18 mouse cellular contexts compared by ENCODE assay signal in the genomic region with DNA sequence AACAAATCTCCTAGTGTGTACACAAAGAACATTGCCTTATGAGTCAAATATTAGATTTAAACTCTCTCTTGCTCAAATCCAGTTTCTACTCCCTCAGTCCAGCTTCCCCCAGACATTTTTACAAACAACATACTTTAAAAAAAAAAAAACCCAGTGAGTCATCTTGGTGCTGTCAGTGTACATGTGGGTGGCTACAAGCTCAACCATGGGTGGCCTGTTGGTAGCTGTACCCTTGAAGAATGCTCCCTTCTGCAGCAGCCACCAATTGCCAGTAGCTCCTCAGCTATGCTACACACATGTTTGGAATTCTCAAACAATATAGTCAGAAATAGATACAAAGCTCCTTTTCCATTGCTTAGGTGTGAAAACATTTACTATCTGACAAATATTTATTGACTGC.
DNase-seq lines count a peak whose midpoint lies in the region; ATAC-seq and TF ChIP-seq lines count a peak whose summit lies in the region.
"Had no signal": no experiment of that assay in that cellular context is flagged by ENCODE, and none has a peak within 500 bp of the region (broad histone marks: within the 10 kb centered on the region; RNA-seq: fewer than 3 reads in every experiment).

No protein-coding gene starts in this region.

- H3K36me3 ChIP-seq in myocyte (ENCODE audit: control insufficient read depth, insufficient read depth): no peaks in the 10 kb centered on the region
- no peaks in the 10 kb centered on the region for H3K36me3 ChIP-seq in liver, embryonic 11.5 days (ENCODE audit: control insufficient read depth, insufficient read depth, low read length)
- H3K36me3 ChIP-seq: embryonic facial prominence, embryonic 10.5 days; G1E; heart, embryonic 12.5 days; hindbrain, embryonic 10.5 days; hindbrain, embryonic 15.5 days had no signal

- H3K4me1 ChIP-seq in liver, embryonic 11.5 days (replicated peaks; ENCODE audit: control insufficient read depth, insufficient read depth, low read length): no peaks in the 10 kb centered on the region
- H3K4me1 ChIP-seq: embryonic facial prominence, embryonic 10.5 days; heart, embryonic 12.5 days; hindbrain, embryonic 15.5 days had no signal

- TF ChIP-seq POLR2A in myocyte (IDR thresholded peaks at IDR 0.05; ENCODE audit: insufficient read length, low read depth): no peak

- H3K27ac ChIP-seq in liver, embryonic 11.5 days (ENCODE audit: low read depth, low read length): no peak overlapping the region
- H3K27ac ChIP-seq: embryonic facial prominence, embryonic 10.5 days; gastrocnemius, adult 2 months; hindbrain, embryonic 10.5 days; hindbrain, embryonic 15.5 days had no signal

- peak; percentile 30 for DNase-seq in layer of hippocampus, adult 9-11 months
- DNase-seq in layer of hippocampus, postnatal 25 days (ENCODE audit: extremely low spot score in 1 of 2, low spot score in 1 of 2): no peak
- peak; percentile 56 for DNase-seq in 3T3-L1 (ENCODE audit: low read depth, low spot score)
- peak; percentile 60 for DNase-seq in Muller cell, postnatal 12 days (ENCODE audit: inconsistent ontology term)
- no peak for DNase-seq in liver, embryonic 11.5 days (ENCODE audit: low spot score)
- DNase-seq: adrenal gland, adult 2 months; adrenal gland, postnatal 25 days; cerebellum, adult 2 months; cerebellum, postnatal 10 days; gastrocnemius, adult 2 months; gastrocnemius, postnatal 25 days had no signal

- H3K79me2 ChIP-seq in myocyte (ENCODE audit: control insufficient read depth, insufficient read depth): no peaks in the 10 kb centered on the region

- H3K4me3 ChIP-seq in myocyte: no peak overlapping the region
- H3K4me3 ChIP-seq in liver, embryonic 11.5 days (ENCODE audit: low read depth, low read length): no peak overlapping the region
- H3K4me3 ChIP-seq: embryonic facial prominence, embryonic 10.5 days; gastrocnemius, adult 2 months; heart, embryonic 12.5 days; hindbrain, embryonic 10.5 days; hindbrain, embryonic 15.5 days had no signal

- no peak overlapping the region for H3K9ac ChIP-seq in liver, embryonic 11.5 days (ENCODE audit: low read depth, low read length)
- H3K9ac ChIP-seq: heart, embryonic 12.5 days; hindbrain, embryonic 15.5 days had no signal

- no peaks in the 10 kb centered on the region for H3K9me3 ChIP-seq in liver, embryonic 11.5 days (ENCODE audit: control insufficient read depth, low read length)
- H3K9me3 ChIP-seq: embryonic facial prominence, embryonic 10.5 days; G1E; heart, embryonic 12.5 days; hindbrain, embryonic 15.5 days had no signal

- no peaks in the 10 kb centered on the region for H3K27me3 ChIP-seq in myocyte (ENCODE audit: control insufficient read depth, insufficient read depth, insufficient read length)
- H3K27me3 ChIP-seq in liver, embryonic 11.5 days (replicated peaks; ENCODE audit: control insufficient read depth, insufficient read depth, low read length): no peaks in the 10 kb centered on the region
- H3K27me3 ChIP-seq: heart, embryonic 12.5 days; hindbrain, embryonic 15.5 days had no signal

- H3ac ChIP-seq in myocyte (ENCODE audit: control insufficient read depth, insufficient read length): no peak overlapping the region

- ATAC-seq in liver, embryonic 11.5 days (replicated peaks; ENCODE audit: low FRiP score): no peak
- ATAC-seq: forebrain, embryonic 16.5 days had no signal

- peak overlapping the region; percentile 22 for H3K4me2 ChIP-seq in myocyte (ENCODE audit: low read depth)
- no peak overlapping the region for H3K4me2 ChIP-seq in liver, embryonic 11.5 days
- H3K4me2 ChIP-seq: heart, embryonic 12.5 days; hindbrain, embryonic 15.5 days had no signal

TF ChIP-seq in myocyte, 11 proteins besides CTCF, POLR2A, EP300 and RAD21:
- TF ChIP-seq TCF3 (IDR thresholded peaks at IDR 0.05; ENCODE audit: insufficient read length, low read depth) (no peak), USF1 (IDR thresholded peaks at IDR 0.05; ENCODE audit: low read depth) (no peak), SRF (IDR thresholded peaks at IDR 0.05; ENCODE audit: control insufficient read depth, insufficient read length, low read depth) (no peak), TCF12 (IDR thresholded peaks at IDR 0.05; ENCODE audit: insufficient read depth, poor library complexity, severe bottlenecking) (no peak), POLR2AphosphoS2 (IDR thresholded peaks at IDR 0.05; ENCODE audit: insufficient read length, low read depth) (no peak), MYOG (IDR thresholded peaks at IDR 0.05; ENCODE audit: control insufficient read depth in 1 of 3, insufficient read depth in 1 of 3, insufficient read length in 2 of 3, low read depth in 2 of 3) (no peak), REST (IDR thresholded peaks at IDR 0.05; ENCODE audit: insufficient read depth, insufficient read length) (no peak), CEBPB (IDR thresholded peaks at IDR 0.05; ENCODE audit: insufficient read depth, poor library complexity, severe bottlenecking) (no peak)
TF ChIP-seq in myocyte: peak in this region for 0.

Comparison
In these comparisons a context has a peak if more than half of its experiments do, and no peak if none do; other contexts are left out.
1. DNase-seq: peak in layer of hippocampus, adult 9-11 months (single experiment), 3T3-L1 (single experiment) and Muller cell, postnatal 12 days (single experiment); none in layer of hippocampus, postnatal 25 days (0 of 2) and liver, embryonic 11.5 days (single experiment).